Mouse (Mus musculus) mouse embryonic stem cell (cell line): ENCODE results near the gene Angptl2.
"Not testable (repeated sequence)": the region's sequence is repeated elsewhere in the genome, so short reads cannot be mapped to it uniquely, and the experiment has no call there.

Source experiments
- in situ Hi-C, 2 experiments: fragments of 300-500 bp; cut with MboI; formaldehyde crosslinking; loops; 1 replicate in 1 of 2; 3 replicates in 1 of 2; pipeline ENCODE4 v1.14.3; 2019 to 2020; ENCODE audit warnings: low sequenced_read_pairs in 2 of 2, low pct_unique_long_range_greater_than_20kb in 1 of 2, mixed read lengths in 1 of 2; ENCODE audit not compliant: unreplicated experiment in 1 of 2

The Angptl2 gene

DNA sequence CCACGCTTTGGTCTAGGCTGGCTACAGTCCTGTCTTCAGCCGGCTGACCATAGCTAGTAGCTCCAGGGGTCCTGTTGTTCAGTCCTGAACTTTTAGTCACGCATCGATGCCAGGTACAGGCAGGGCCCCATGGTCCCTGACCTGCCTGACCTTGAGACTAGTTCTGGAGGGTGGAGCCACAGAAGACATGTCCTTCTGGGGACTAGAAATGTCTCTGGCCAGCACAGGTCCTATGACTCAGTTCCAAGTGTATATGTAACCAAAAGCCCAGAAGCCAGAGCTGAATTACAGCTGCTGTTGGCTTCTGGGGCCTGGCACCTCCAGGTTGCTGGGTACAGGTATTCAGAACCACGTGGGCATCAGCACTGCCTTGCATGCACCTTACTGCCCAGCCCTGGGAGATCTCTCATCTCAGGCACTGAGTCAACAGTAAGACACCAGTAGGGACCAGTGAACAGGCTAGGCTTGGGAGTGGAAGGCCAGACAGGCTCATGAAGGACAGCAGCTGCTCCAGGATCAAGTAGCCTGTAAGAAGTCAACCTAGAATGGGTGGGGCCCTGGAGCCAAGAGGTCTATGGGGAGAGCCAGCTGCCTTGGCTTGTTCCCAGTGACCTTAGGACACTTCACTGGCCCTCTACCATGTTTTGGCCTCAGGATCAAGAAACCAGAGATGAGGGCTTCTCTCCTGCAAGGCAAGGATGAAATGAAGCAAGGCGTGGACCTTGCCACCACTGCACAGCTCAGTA lies 26.8 kb upstream of the Angptl2 start:
- in situ Hi-C loops: no loop called here

DNA sequence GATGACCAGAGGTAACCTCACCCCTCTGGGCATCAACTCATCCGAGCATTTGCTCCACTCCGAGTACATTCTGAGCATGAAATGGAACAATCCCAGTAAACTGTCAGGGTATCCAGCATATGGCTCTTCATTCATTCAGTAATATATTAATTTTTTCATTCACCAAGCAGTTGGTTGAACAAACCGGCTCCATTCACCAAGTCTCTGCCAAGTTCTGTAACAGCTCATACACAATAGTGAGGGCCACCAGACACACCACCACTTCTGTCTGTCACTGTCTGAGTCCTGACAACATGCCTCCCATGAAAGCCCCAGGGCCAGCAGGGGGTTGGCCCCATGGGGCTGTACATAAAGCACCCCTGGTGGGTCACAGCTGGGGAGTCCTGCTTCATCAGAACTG lies 25.9 kb upstream of the Angptl2 start:
- in situ Hi-C loops: no loop called here

DNA sequence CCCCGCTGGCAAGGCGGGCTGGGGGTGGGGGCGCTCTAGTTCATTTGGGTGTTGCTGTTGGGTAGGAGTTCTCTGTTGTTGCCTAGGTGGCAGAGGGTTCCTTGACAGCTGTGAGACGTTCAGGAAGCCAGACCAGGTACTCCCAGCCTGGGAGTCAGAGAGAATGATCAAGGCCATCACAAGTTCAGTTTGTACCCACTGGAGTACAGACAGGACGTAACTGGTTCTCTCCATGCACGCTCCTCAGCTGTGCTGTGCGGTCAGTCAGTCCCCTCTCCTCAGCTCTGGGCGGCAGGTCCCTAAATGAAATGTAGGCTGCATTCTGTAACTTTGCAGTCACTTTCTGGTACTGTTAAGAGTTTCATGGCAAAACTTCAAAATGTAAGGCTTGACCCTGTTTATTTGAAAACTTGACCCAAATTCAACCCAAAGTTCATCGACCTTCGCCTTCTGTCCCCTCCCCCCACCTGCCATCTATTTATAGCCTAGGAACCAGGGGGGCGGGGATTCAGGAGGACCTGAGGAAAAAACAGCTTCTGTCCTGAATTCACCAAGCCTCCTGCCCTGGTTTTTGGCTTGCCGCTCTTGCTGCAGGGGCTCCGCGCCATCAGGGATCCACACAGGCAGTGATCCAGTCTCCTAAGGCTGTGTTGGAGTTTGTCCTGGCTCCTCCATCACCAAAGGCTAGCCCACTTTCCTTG lies 15.4 kb upstream of the Angptl2 start:
- in situ Hi-C loops: no loop called here

DNA sequence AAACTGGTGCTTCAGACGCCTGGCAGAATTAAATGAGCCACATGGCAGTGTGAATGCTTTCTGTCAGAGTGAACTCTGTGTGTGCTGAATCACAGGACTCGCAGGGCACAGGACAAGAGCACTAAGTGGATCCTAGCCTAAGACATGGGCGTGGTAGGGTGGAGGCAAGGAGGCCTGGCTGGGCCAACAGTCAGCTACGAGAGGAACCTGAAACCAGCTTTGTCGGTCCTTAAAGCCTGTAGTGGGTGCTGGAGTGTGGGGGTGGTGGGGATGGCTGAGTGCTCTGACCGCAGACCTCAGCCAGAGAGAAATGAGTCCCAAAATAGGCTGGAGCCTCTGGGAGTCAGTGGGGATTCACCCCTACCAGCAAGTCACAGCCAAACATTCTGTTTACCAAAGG lies 12.6 kb upstream of the Angptl2 start:
- in situ Hi-C loops: no loop called here

- in situ Hi-C loops: no loop called here
Observed at GRCm38 (mm10) chr2:33204980-33205379, 10.9 kb upstream of the Angptl2 start.

DNA sequence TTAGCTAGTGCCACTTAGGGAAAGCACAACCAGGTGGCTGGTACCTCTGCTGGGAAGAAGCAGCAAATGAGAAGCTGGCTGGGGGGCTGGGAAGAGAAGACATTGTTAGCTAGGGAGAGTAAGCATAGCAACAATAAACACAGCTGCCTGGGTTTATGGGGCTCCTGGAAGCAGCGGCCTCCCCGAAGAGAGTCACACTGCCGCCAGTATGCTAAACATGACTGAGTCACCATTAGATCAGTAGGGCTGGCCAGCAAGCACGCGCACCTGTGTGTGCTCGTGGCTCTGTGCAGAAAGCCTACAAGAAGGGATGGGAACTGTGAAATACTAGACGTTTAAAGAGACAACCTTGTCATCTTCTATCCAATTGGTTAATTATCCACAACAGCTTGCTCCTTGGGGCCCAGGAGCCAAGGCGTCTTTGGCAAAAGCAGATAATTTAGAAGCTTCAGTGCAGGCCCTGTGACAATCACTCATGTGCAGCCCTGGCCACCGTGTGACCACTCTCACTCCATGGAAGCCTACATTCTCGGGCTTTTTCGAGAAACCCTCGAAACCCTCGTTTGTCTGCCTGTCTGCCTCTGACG lies 9.8 kb upstream of the Angptl2 start:
- in situ Hi-C loops: no loop called here

- in situ Hi-C loops: no loop called here
Observed at GRCm38 (mm10) chr2:33207069-33207468, 8.8 kb upstream of the Angptl2 start.

- in situ Hi-C loops: no loop called here
Observed at GRCm38 (mm10) chr2:33208134-33208533, 7.7 kb upstream of the Angptl2 start.

GRCm38 (mm10) chr2:33210841-33211240 lies 5.0 kb upstream of the Angptl2 start:
- in situ Hi-C loops: no loop called here

DNA sequence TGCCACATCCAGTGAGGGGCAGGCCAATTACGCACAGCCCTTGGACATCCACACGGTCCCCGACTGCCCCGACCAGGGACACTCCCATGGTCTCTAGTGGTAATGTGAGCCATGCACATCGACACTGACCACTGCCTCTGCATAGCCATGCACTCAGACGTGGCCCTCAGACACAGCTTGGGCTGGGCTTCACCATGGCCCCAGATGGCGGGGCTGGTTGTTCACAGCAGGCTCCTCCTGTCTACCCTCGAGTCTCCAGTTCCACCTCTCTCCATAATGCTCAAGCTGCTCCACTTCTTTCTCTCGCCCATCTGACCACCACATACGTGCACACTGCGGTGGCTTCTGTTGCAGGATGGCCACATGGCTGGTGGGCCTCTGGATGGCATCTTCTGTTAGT lies 4.6 kb upstream of the Angptl2 start:
- in situ Hi-C loops: not testable (repeated sequence)

DNA sequence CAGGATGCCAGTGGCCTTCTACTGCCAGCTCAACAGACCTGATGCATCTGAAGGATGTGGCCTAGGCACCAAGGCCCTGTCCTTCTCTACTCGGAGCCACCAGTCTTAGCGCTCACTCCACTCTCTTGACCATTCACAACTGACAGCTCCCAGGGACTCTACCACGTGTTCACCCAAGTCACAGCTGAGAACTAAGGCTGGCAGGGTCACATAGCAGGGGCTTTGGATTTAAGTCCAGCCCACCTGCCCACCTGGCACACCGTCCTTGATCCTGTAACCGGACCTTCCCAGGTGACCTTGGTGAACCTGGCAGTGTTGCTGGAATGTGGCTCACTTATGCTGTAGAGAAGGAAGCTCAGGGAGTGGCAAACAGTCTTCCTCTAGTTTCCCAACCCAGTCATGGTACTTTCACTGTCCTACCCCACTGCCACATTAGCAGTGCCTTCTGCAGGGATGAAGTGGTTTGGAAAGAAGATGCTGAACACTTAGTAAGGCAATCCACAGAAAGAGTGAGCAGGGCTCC lies 631 bp upstream of the Angptl2 start:
- in situ Hi-C loops: no loop called here

DNA sequence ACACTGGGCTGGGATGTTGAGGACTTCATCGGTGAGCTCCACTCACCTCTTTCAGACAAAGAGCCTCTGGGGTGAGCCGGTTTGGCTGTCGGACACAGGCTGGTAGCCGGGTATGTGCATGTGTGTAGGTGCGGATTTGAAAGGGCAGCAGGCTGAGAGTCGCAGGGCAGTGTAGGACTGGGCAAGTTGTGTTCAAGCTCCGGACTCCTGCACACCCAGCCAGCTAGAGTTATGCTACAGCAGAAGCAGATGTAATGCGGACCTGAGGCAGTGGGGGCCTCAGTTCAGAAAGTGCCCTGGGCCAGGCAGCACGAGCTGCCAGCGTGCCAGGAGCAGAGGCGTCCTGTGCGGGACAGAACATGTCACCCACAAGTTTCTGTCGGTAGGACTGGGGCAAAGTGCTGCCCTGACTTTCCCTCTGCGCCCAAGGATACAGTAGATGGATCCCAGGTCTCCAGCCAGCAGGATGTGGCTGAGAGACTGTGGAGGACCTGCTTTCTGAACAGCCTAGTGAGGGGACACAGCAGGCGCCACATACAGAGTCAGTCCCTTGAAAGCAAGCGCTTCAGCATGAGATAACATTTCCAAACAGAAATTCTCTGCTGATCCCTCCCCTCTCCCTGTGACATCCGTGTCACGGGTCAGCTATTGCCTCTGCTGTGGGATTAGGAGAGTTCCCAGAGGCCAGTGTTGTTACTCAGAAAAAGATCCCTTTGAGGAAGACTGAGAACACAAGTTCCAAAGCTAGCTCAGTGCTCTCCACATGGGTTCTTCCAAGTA lies 966 bp downstream of the Angptl2 start:
- in situ Hi-C loops: no loop called here

DNA sequence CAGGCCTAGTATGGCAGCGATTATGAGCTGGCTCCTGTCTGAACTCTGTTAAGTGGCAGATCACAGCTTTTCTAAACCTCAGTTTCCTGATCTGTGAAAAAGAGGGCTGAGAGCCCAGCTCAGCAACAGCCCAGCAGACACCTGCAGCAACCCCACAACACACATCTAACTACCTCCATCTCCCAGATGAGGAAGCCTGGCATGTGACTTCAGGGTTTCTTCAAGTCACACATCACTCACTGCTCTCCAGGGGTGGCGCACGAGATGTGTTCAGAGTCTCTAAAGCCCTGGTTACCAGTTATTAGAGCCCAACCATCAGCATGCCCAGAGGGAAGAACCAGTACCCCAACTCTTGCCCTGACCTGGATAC lies 1.5 kb downstream of the Angptl2 start:
- in situ Hi-C loops: no loop called here

DNA sequence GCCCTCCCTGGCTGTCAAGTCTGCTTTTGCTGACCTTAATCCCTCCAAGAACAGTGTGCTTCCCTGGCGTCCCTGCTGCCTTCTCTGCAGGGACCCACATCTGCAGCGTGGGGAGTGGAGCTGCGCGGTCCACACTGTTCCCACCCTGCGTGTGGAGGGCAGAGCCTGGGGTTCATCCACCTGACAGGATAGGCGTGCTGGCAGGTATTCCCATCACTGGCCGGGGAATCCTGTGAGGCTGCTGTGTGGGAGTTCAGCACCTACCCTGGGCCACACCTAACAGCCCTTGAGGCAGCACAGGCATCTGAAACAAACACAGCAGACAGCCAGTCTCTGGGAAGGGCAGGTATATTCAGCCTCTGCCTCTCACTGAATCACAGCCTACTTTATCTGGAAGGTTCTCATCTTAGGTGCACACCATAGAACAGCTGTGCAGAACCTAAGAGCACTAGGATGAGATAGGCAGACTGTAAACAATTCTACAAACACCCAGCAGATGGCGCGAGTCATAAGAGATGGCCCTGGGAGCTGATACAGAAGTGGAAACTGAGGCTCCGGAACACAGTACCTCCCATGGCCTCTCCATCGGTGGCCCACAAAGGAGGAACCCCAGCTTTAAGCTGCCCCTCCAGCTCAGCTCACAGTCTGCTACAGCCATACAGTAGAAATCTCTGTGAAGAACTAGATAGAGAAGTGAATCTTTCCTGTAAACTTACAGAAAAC lies 3.2 kb downstream of the Angptl2 start:
- in situ Hi-C loops: no loop called here

DNA sequence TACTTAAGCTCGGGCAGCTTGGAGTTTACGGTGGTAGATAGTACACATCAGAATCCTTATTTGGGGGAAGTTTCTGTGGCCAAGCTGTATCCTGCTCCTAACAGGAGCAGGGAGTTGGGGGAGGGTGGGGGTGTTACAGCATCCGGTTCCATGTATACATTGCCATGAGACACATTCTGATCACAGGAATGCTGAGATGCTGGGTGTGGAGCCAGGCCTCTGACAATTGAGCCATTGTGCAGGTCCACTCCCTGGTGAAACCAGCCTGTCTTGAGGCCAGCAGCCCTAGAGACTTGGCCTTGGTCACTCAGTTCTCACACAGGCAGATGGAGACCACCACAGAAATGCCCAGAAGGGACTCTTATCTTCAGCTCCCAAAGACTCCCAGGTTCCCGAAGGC lies 3.8 kb downstream of the Angptl2 start:
- in situ Hi-C loops: loop anchor here in 1 of 2 experiments (10.0 kb wide), 1 partner anchor 125 kb away; no protein-coding TSS in a partner anchor

DNA sequence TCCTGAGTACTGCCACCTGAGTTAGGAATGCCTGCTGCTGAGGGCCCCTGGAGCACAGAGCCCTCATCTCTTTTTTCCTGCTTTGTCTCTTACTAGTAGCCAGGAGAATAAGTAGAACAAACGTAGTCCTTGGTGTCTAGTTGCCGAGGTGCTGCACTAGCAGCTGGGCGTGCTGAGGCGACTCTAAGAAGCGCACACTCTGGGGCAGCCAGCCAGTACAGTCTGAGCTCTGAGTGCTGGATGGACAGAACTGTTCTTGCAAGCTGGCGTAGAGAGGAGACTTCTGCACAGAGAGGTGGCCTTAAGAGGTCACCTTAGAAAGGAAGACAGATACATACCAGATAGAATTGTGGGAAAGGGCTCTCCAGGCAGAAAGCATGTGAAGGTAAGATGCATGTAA lies 4.4 kb downstream of the Angptl2 start:
- in situ Hi-C loops: loop anchor here in 1 of 2 experiments (10.0 kb wide), 1 partner anchor 125 kb away; no protein-coding TSS in a partner anchor

GRCm38 (mm10) chr2:33220674-33221338 lies 4.9 kb downstream of the Angptl2 start:
- in situ Hi-C loops: loop anchor here in 1 of 2 experiments (10.0 kb wide), 1 partner anchor 124 kb away; no protein-coding TSS in a partner anchor
